Mouse (Mus musculus) kidney, adult 11 months (tissue): ENCODE measurements around the gene Olfr1030.
"Not testable (repeated sequence)": the region's sequence is repeated elsewhere in the genome, so short reads cannot be mapped to it uniquely, and the experiment has no call there.

Source experiments
- DNase-seq: peaks from one replicate; pipeline ENCODE4 v3.0.0; 2022

Olfr1030 gene

DNA sequence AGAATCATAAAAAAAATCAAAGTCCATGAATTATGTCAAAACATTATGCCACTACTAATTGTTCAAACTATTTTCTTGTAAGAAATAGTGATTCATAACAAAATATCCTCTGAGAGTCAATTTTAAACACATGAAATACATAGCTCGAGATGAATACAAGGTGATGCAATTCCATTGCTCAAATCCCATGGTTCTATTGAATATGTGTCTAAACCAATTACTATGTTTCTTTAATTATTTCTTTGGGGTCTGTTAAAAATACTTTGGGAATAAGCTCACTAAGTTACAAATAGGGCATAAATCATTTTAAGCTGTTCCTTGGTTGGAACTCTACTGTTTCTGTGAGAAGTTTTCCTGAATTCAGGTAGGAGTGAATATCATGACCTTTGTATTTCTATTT, at the start of gene Olfr1030:
Gene Olfr1030, plus strand, starts transcription at position 301 of the 400 bp plus-strand sequence.
- DNase-seq: no peak

DNA sequence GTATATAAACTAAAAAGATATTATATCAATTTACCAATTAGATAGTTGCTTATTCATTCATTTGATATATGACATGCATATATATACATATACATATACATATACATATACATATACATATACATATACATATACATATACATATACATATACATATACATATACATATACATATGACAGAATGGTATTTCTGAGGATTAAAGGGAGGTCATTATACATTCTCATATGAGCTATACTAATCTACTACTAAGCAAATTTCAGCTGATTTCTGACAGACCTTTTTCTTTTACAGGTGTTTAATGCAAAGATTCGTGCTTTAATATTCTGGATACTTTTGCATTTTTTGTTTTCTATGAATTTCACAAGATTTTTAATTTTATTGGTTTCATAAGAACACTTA, 28.9 kb upstream of the Olfr1030 start, which contains the start of gene Olfr1028:
Gene Olfr1028, plus strand, starts transcription at position 301 of the 400 bp plus-strand sequence.
- DNase-seq: no peak

DNA sequence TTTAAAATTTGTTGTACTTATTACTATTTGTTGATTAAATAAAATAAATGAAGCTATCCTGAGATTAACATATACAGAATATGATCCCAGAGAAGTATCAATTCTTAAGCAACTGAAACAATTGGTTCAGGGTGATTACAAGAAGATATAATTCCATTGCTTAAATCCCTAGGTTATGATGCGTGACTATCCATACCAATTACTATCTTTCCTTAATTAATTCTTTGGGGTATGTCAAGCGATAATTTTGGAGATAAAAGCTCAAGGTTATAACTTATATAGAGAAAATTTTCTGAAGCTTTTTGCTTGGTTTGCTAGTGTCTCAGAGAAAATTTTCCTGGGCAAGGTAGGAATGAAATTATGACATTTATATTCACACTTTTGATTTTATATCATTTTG, 5.5 kb upstream of the Olfr1030 start, which contains the start of gene Olfr1029:
Gene Olfr1029, plus strand, starts transcription at position 301 of the 400 bp plus-strand sequence.
- no peak for DNase-seq

DNA sequence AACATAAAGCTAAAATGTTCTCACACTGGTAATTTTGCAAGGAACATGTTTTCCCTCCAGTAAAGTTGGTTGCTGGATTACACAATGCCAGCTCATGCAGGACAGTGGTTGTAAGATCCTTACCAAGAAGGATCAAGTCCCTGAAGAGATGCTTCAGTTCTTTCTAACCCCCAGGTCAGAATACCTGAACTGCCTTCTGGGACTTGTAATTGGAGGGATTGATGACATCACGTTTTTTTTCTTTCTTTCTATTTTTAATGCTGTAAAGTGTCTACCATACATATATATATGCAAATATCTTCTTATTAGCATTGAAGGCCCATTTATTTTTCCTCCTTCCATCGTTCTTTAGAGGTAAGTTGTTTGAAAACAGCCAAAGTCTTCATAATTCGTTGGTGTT, 10.9 kb downstream of the Olfr1030 start, which contains the start of gene Olfr1031:
Gene Olfr1031, plus strand, starts transcription at position 301 of the 400 bp plus-strand sequence.
- DNase-seq: no peak

DNA sequence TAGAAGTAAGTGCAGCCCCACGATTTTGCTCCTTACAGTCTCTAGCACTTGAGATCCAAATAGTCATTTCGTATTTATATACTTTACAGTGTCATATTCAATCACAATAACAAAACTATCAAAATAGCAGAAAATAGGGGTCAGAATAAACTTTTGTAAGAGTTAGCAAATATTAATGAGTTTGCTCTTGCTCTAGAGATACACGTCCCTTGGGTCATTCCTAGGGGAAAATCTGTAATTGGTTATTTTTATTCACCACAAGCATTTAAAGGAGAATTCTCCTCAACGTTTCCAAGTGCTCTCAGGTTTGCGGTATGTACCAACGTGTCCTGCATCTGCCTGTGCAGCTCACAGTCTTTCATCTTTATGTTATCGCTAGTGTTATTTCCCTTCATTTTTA, 26.2 kb downstream of the Olfr1030 start, which contains the start of gene Olfr1032:
Gene Olfr1032, plus strand, starts transcription at position 301 of the 400 bp plus-strand sequence.
- no peak for DNase-seq

- DNase-seq: not testable (repeated sequence)
Observed at GRCm38 (mm10) chr2:86020406-86020805, 41.3 kb downstream of the Olfr1030 start, which contains the start of gene Olfr1033. Olfr1033 (plus strand) TSS chr2:86020633.

DNA sequence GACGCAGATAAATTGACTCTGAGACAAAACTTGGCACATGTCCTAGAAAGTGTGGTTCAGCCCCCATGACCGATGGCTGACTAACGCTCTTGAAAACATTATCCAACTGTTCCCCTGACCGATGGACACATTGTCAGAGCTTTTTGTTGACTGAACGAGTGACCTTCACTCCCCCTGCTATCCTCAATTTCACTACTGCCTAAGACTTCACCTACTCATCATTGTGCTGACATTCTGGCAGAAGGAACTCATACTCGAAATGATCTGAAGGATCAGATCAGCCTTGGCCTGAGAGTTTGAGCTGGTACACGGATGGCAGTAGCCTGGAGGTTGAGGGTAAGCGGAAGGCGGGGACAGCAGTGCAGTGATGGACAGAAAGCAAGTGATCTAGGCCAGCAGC, 42.4 kb downstream of the Olfr1030 start:
- not testable (repeated sequence) for DNase-seq
